Mouse (Mus musculus) liver, adult 2 months (tissue): ENCODE measurements around the gene Brwd1. TPM values are rescaled to one million over a fixed set of nuclear protein-coding genes. Genes with fewer than 3 reads are reported as not detected.

Source experiments
- DNase-seq: peaks from one replicate; pipeline ENCODE4 v3.0.0-alpha.2; 2011; ENCODE audit warnings: low read depth, low spot score; ENCODE audit errors: extremely low read depth
- H3K27ac ChIP-seq: fragments of 200-500 bp; replicated peaks from 2 replicates; pipeline ENCODE4 v1.5.1; 2012; ENCODE audit warnings: low read depth, mild to moderate bottlenecking, control low read depth, inconsistent platforms, low read length; ENCODE audit not compliant: insufficient read depth
- H3K27me3 ChIP-seq: fragments of 200-500 bp; 2 replicates; pipeline ENCODE4 v1.6.1; 2012; ENCODE audit warnings: mild to moderate bottlenecking, moderate library complexity, low read length, inconsistent platforms; ENCODE audit not compliant: control insufficient read depth, insufficient read depth
- H3K36me3 ChIP-seq: fragments of 200-500 bp; 2 replicates; pipeline ENCODE4 v1.6.1; 2012; ENCODE audit warnings: low read length, inconsistent platforms; ENCODE audit not compliant: control insufficient read depth, insufficient read depth
- H3K4me1 ChIP-seq: fragments of 200-500 bp; 2 replicates; pipeline ENCODE4 v1.6.1; 2011; ENCODE audit warnings: low read length; ENCODE audit not compliant: control insufficient read depth, insufficient read depth
- H3K4me3 ChIP-seq: fragments of 200-500 bp; 2 replicates; pipeline ENCODE4 v1.5.1; 2011; ENCODE audit warnings: low read depth, mild to moderate bottlenecking, control low read depth, low read length, moderate library complexity; ENCODE audit not compliant: insufficient read depth
- H3K79me2 ChIP-seq: fragments of 200-500 bp; 2 replicates; pipeline ENCODE4 v1.6.1; 2012; ENCODE audit warnings: inconsistent platforms, mild to moderate bottlenecking, low read length, moderate library complexity; ENCODE audit not compliant: control insufficient read depth, insufficient read depth
- H3K9ac ChIP-seq: fragments of 200-500 bp; 2 replicates; pipeline ENCODE4 v1.6.1; 2012; ENCODE audit warnings: low read depth, mild to moderate bottlenecking, control low read depth, inconsistent platforms, low read length
- CTCF ChIP-seq: fragments of 200-500 bp; IDR thresholded peaks from 2 replicates; pipeline ENCODE4 v1.5.1; 2011; ENCODE audit warnings: low read depth, low read length, control low read depth
- POLR2A ChIP-seq: fragments of 200-500 bp; IDR thresholded peaks from 2 replicates; pipeline ENCODE4 v1.6.1; 2011; ENCODE audit warnings: low read length, control low read depth; ENCODE audit not compliant: insufficient read depth; ENCODE audit errors: extremely low read depth
- WGBS: fragments of 180-500 bp; shearing (Covaris S2); methylation state at CpG from one replicate; pipeline ENCODE4 v1.1.7; 2018; 5-methylcytosine and 5-hydroxymethylcytosine counted together
- polyA plus RNA-seq: library from polyadenylated mRNA; depleted of rRNA; stranded (reverse); fragments of >200 nt; gene quantifications from 2 replicates; pipeline ENCODE4 v1.2.3, GENCODE M21; 2012; rRNA removed
- total RNA-seq: library from RNA; depleted of rRNA; stranded (reverse); fragments of >200 nt; gene quantifications from 2 replicates; pipeline ENCODE4 v1.2.3, GENCODE M21; 2014; rRNA removed

The Brwd1 gene
- total RNA-seq (56.3 and 59.8 TPM in 2 replicates), polyA plus RNA-seq (9.9 and 12.3 TPM in 2 replicates)

DNA sequence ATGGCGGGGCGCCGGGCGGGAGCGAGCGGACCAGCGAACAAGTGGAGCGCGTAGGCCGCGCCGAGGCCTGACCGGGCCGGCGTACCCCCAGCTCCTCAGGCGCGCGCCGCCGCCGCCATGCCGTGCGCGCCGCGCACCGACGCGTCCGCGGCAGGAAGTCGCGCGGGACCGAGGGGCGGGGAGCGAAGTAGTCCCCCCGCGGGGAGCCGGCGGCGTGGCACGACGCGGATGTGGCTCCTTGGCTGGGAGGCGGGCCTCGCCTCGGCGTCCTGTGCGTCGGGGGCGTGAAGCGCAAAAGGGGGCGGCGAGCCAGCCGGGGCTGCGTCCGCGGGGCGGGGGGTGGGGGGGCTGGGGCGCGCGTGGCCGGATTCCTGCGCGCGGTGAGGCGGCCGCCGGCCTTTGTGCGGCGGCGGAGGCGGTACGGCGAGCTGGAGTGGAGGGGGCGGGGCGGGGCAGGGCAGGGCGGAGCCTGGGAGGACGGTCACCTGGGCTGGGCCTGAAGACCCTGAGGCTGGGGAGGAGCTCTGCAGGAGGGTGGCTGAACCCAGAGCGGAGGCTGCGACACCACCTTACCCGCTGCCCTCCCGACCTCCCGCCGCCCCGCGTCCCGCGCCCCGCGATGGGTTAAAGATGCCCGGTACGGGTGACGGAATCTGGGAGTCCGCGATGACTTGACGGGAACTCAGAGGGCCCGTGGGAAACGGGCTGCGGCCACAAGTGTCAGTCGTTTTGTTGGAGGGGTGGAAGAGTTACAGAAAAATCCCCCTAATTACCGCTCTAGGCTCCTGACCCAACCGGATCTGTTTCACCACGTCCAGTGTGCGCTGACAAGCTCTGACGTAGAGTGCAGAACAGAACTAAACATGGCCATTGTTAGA, at the start of gene Brwd1:
Gene Brwd1, minus strand, starts transcription at position 226 of the 878 bp plus-strand sequence.
- H3K79me2 ChIP-seq = peaks cover 33% of the 10 kb centered on the region; the same call in 1 of the 2 replicates
- peak within 1 kb of the TSS; percentile 90 for H3K4me3 ChIP-seq
- TF ChIP-seq POLR2A (peak; percentile 89), CTCF (no peak)
- H3K27me3 ChIP-seq = no peaks in the 10 kb centered on the region
- H3K9ac ChIP-seq = peak within 1 kb of the TSS; percentile 97
- H3K36me3 ChIP-seq = no peaks in the 10 kb centered on the region; the same call in 1 of the 2 replicates
- peak; percentile 79 for DNase-seq
- H3K4me1 ChIP-seq = peaks cover 1% of the 10 kb centered on the region; the same call in 1 of the 2 replicates
- under 1% methylated on average over 105 of the region's 107 CpGs for WGBS
- H3K27ac ChIP-seq = peak within 1 kb of the TSS; percentile 97

DNA sequence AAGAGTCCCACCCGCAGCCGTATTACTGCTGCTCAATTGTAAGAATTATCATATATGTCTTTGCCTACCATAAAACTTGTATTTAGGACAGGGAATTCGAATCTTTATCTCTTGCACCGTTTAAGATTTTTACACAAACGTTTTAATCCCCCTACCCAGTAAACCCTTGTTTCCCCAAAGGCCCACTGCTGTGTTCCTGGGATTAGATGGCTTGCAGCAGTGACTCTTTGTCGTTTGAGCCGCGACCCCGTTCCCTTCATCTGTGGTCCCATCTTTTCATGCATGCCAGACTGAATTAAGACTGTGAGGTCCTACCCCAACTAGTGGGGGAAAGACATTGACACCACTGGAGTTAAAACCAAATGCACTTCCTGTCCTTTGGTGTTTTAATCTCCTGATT, 46.1 kb upstream of the Brwd1 start:
- Histone ChIP-seq H3K4me3 (peak overlapping the region; percentile 60), H3K27me3 (no peaks in the 10 kb centered on the region), H3K9ac (peak overlapping the region; percentile 73), H3K27ac (peak overlapping the region; percentile 46), H3K36me3 (peaks cover 10% of the 10 kb centered on the region), H3K4me1 (peaks cover 2% of the 10 kb centered on the region), H3K79me2 (no peaks in the 10 kb centered on the region)
- 5% methylated on average over 9 of the region's 9 CpGs for WGBS
- no peak for TF ChIP-seq CTCF
- no peak for TF ChIP-seq POLR2A
- DNase-seq = no peak

DNA sequence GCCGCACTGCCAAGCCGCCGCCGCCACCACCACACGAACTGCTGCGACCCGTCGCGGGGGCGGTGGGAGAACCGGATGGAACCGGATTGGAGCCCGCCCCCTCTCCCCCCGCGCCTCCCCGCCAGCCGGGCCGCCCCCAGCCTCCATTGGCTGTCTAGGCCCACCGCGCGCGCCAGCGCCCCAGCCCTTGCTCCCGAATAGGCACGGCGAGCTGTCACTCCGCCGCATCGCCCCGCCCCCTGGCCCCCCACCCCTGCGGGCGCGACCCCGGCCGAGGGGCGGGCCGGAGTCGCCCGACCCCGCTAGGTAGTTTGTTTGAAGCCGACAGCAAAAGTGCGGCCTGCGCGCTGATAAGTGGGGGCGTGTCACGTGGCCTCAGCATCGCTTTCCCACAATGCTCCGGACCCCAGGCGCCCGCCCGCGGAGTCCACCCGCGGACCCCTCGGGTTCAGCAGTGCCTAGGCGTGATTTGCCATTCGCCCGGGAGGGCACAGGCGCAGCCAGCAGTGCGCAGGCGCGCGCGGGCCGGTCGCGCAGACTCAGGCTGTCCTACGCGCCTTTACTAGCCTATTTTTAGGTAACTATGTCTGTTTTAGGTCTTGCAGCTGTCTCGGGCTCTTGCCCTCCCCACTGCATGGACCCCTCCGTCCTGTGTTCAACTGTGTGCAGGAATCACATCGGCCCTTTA, 45.5 kb upstream of the Brwd1 start, which contains the start of gene Hmgn1:
Gene Hmgn1, minus strand, starts transcription at position 73 of the 688 bp plus-strand sequence.
- under 1% methylated on average over 59 of the region's 72 CpGs for WGBS
- peak within 1 kb of the TSS; percentile 73 for H3K9ac ChIP-seq
- TF ChIP-seq CTCF = no peak
- peak; percentile 88 for TF ChIP-seq POLR2A
- H3K36me3 ChIP-seq = peaks cover 14% of the 10 kb centered on the region
- H3K4me1 ChIP-seq = peaks cover 2% of the 10 kb centered on the region
- peak within 1 kb of the TSS; percentile 69 for H3K27ac ChIP-seq
- H3K27me3 ChIP-seq = no peaks in the 10 kb centered on the region
- H3K4me3 ChIP-seq = peak within 1 kb of the TSS; percentile 60
- no peaks in the 10 kb centered on the region for H3K79me2 ChIP-seq
- DNase-seq = peak; percentile 84

DNA sequence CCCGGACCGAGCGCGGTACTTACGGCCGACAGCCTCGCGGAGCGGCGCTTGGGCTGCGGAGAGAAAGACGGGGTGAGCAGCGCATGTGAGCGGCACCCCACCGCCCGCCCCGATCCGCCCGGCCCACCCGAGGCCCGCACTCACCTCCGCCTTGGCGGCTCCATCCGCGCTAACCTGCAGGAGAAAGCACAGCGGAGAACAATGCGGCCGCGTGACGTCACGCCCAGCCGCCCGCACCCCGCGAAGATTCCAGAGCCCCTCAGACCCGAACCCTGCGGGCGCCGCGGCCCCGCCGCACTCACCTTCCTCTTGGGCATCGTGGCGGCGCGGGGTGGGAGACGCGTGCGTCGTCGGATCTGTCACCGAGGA, 44.9 kb upstream of the Brwd1 start:
- H3K27ac ChIP-seq = peak overlapping the region; percentile 69
- peaks cover 2% of the 10 kb centered on the region for H3K4me1 ChIP-seq
- DNase-seq = peak; percentile 14
- peaks cover 15% of the 10 kb centered on the region for H3K36me3 ChIP-seq
- H3K4me3 ChIP-seq = peak overlapping the region; percentile 60
- under 1% methylated on average over 52 of the region's 52 CpGs for WGBS
- no peaks in the 10 kb centered on the region for H3K27me3 ChIP-seq
- H3K79me2 ChIP-seq = no peaks in the 10 kb centered on the region
- H3K9ac ChIP-seq = peak overlapping the region; percentile 73
- TF ChIP-seq POLR2A (no peak), CTCF (no peak)

DNA sequence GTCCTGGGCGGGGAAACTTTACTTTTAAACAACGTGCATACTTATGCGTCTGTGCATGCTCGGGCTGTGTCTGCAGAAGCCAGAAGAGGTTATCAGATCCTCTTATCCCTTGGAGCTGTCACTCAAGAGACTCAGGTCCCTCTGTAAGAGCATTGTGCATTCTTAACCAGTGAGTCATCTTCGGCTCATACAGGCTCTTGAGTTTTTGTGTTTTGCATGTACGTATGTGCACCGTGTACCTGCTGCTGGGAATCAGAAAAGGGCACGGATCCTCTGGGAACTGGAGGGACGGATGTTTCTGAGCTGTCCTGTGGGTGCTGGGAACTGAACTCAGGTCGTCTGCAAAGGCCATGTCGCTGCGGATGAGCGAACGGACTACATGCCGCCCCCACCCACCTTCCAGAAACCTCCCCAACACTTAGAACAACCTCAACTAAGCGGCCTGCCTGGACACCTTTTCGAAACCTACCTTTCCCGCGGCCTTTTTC, 44.4 kb upstream of the Brwd1 start:
- H3K9ac ChIP-seq = peak overlapping the region; percentile 73
- peak; percentile 12 for DNase-seq
- no peaks in the 10 kb centered on the region for H3K27me3 ChIP-seq
- WGBS = 17% methylated on average over 19 of the region's 19 CpGs
- H3K4me3 ChIP-seq = peak overlapping the region; percentile 60
- H3K36me3 ChIP-seq = peaks cover 16% of the 10 kb centered on the region
- H3K79me2 ChIP-seq = no peaks in the 10 kb centered on the region
- TF ChIP-seq CTCF (no peak), POLR2A (no peak)
- H3K4me1 ChIP-seq = peaks cover 2% of the 10 kb centered on the region
- H3K27ac ChIP-seq = no peak overlapping the region
